Mouse (Mus musculus): Measurements from ENCODE around the gene Stra6. TPM values are rescaled to one million over a fixed set of nuclear protein-coding genes. Genes with fewer than 3 reads are reported as not detected.

The Stra6 gene
- total RNA-seq, 1 experiment from 2014 or later, result not detected

GRCm38 (mm10) chr9:58087277-58087998 lies 23.9 kb downstream of the Stra6 start:
- ATAC-seq (replicated peaks; ENCODE audit: insufficient number of reproducible peaks, low FRiP score, low TSS enrichment, poor library complexity, severe bottlenecking), result no peak

DNA sequence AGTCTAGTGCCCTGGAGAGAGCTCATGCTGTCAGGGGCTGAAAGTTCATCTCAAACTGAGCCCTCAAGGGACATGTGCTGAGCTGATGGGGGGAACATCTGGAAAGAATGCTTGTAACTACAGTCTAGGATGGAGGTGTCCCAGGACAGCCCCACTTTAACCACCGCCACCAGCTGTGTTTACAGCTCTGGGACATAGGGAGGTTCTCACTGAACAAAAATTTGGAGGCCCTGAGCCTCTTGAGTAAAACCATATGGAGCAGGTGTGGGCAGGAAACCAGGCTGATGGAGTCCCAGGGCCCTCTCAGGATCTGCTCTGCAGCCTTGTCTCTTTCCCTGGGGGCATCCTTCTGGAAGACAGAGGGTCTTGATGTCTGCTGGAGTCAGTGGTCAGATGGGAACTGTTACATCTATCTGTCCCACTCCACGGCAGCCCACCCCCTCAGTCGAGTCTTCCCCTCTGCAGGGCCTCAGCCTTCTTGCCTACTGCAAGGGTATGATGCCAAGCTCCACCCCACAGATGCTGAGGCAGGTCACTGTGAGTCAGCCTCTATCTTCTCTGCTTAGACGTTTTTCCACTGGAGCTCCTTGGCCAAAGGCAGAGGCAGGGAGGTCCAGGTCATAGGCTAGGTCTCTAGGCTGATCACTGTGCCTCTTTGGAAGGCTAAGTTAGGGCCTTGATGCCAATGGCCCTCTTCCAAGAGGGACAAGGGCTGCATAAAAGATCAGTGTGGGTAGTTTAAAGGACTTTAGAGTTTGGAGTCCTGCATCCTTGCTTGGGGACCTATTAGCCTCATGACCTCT lies 28.2 kb downstream of the Stra6 start:
- no peak for ATAC-seq (replicated peaks; ENCODE audit: insufficient number of reproducible peaks, low FRiP score, low TSS enrichment, poor library complexity, severe bottlenecking)

DNA sequence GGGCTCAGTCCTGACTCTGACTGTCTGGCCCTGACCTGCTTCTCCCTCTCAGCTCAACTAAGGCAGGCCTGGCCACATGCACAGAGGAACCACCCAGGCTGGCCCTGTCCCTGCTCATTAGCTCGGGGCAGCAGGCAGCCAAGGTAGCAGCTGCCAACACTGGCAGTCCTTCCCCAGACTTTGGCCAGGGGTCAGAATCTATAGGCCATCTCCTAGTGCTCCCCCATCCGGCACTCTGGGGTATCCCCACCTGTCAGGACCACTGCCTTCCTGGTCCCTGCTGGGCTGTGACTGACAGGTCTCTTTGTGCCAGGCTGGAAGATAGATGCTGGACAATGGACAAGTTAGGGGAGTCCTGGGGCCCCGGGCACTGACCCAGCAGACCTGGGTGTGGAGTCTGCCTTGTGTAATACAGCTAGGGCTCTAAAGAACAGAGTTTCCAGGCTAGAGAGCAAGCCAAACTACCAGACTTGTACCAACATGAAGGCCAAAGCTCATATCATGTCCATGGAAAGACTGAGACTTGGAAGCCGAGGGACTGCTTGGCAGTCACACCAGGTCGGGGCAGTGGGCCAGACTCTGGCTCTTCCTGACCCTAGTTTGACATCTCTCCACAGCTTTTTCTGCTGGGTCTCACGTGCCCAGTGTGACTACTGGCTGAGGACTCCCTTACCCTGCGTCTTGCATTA lies 29.1 kb downstream of the Stra6 start:
- no peak for ATAC-seq (replicated peaks; ENCODE audit: insufficient number of reproducible peaks, low FRiP score, low TSS enrichment, poor library complexity, severe bottlenecking)

DNA sequence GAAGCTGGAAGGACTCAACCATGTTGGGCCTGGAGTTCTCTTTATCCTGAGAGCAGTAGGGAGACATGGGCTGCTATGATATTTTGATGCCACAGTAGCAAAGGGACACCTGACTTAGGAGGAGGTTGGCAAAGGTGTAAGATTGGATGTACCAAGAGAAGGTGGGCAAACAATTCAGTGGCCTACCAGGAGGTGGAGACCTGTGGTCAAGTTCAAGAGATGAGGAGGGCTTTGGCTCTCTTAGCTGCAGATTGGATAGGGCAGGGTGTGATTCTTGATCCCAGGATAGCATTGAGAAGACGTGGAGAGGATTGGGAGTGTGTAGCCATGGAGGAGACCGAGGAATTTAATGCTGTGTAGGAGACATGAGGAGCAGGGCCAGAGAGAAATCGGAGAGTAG lies 30.2 kb downstream of the Stra6 start:
- ATAC-seq (replicated peaks; ENCODE audit: insufficient number of reproducible peaks, low FRiP score, low TSS enrichment, poor library complexity, severe bottlenecking), result no peak

DNA sequence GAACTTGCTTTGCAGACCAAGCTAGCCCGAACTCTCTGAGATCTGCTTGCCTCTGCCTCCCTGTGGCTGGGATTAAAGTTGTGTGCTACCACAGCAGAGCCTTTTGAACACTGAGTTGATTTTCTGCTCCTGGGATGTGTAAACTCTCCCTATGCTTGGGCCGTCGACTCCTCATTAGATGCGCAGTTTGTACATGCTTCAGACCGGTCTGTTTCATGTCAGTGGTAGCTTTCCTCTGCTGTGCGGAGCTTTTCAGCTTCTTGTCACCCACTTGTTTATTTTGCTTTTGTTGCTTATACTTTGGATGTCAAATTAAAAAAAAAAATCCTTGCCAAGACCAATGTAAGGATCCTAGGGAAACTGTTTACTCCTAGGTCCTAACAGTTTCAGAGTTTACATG lies 32.4 kb downstream of the Stra6 start:
- ATAC-seq (replicated peaks; ENCODE audit: insufficient number of reproducible peaks, low FRiP score, low TSS enrichment, poor library complexity, severe bottlenecking), result no peak

- ATAC-seq (replicated peaks; ENCODE audit: insufficient number of reproducible peaks, low FRiP score, low TSS enrichment, poor library complexity, severe bottlenecking), result no peak
Measured at GRCm38 (mm10) chr9:58096629-58097301, 33.2 kb downstream of the Stra6 start.

DNA sequence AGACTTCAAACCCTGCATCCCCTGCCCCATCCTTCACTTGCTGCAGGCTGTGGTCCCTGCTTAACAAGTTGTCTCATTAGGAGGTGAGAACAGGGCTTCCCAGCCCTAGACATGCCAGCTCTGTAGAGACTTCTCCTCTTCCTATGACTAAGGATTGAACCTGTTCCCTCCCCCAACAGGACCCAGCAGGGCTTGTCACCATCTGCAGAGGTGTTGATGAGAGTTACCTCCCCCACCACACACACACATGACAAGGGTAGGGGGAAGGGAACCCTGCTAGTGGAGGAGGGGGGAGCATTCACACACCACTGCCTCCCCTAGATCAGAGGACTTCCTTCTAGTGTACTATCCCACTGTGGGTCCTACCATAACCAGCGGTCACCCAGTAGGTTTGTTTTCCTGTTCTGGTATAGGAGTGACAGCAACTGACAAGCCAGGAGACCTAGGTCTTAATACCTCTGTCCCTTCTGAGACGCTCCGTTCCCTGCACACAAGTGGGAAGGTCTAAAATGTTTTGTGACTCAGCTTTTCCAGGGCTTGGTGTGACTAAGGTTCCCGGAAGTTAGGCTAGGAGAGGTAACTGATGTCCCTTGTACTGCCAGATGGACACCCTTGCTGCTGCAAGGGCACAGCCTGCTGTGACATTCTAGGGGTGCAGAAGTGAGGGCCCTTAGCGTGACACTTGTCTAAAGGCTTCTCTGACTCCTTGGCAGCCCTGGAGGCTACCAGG lies 36.4 kb downstream of the Stra6 start:
- ATAC-seq (replicated peaks; ENCODE audit: insufficient number of reproducible peaks, low FRiP score, low TSS enrichment, poor library complexity, severe bottlenecking), result no peak

DNA sequence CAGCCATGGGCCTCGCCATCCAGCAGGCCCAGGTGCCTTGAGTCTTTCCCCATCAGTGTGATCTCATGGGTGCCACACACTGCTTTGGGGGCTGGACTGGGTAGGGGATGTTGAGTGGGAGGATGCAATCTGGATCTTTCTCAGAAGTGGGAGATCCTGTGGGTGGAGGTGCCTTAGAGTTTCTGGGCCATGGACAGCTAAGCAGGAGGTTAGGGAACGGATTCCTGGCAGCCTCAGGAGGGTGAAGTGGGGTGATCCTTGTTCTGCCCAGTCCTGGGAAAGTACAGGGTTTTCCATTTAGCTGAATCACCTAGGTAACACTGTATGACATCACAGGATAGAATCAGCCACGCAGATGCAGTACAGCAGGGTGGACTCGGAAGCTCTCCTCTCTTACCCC lies 38.4 kb downstream of the Stra6 start:
- ATAC-seq (replicated peaks; ENCODE audit: insufficient number of reproducible peaks, low FRiP score, low TSS enrichment, poor library complexity, severe bottlenecking), result no peak

- ATAC-seq (replicated peaks; ENCODE audit: insufficient number of reproducible peaks, low FRiP score, low TSS enrichment, poor library complexity, severe bottlenecking), result no peak
Measured at GRCm38 (mm10) chr9:58103647-58104046, 40.1 kb downstream of the Stra6 start.

DNA sequence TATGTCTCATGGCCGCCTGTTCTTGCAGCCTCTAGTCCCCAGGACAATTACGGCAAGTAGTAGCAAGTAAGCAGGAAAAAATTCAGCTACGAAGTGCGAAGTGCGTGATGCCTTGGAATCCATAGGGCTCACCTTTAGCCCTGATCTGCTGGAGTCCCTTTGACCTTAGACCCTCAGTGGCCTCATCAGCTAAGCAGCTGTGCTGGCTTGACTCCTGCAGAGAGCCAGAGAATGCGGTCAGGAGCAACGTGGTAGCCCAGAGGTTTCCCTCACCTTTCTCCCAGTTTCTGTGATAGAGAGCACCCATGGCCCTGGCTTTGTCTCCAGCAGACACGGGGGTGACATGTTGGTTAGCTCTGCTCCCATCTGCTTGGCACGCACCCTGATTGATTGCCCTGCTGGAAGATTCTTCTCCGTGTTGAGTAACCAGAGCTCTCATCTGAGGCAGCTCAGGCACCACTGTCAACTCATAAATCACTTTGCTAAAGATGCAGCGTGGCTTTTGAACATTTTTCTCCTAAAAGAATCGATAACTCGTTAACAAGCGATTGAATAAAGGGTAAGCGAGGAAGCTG lies 42.1 kb downstream of the Stra6 start:
- no peak for ATAC-seq (replicated peaks; ENCODE audit: insufficient number of reproducible peaks, low FRiP score, low TSS enrichment, poor library complexity, severe bottlenecking)

GRCm38 (mm10) chr9:58107494-58107893 lies 43.9 kb downstream of the Stra6 start:
- ATAC-seq (replicated peaks; ENCODE audit: insufficient number of reproducible peaks, low FRiP score, low TSS enrichment, poor library complexity, severe bottlenecking), result no peak

DNA sequence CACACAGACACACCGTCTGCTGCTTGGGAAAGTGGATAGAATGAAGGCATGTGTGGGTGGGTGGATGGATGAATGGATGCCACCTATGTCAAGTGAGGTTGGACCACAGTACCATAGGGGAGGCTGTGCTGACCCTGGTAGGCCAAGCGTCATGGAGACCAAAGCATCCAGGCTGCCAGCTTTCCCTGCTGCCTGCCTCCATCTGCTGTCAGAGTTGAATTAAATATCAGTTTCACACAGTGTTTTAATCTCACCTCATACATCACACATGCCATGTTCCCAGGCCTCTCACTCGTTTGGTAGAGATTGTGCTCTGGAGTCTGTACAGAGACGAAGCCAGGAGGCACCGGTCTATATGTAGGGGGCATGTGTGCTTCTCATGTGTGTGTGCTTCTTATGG lies 47.2 kb downstream of the Stra6 start:
- ATAC-seq (replicated peaks; ENCODE audit: insufficient number of reproducible peaks, low FRiP score, low TSS enrichment, poor library complexity, severe bottlenecking), result no peak

DNA sequence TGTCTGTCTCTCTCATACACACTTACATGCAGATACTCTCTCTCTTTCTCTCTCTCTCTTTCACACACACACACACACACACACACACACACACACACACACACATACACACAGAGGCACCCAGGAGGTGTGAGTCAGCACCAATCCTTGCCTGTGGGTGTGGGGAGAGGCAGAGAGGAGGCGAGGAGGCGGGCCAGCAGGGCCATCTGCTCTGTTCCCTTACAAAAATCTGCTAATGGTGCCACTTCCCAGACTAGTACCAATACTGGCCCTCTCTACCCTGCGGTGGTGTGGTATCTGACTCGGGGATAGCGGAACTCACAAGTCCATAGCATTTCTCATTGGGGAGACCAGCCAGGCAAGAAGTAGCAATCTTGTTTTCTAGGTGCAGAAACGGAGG lies 47.8 kb downstream of the Stra6 start:
- ATAC-seq (replicated peaks; ENCODE audit: insufficient number of reproducible peaks, low FRiP score, low TSS enrichment, poor library complexity, severe bottlenecking), result no peak

DNA sequence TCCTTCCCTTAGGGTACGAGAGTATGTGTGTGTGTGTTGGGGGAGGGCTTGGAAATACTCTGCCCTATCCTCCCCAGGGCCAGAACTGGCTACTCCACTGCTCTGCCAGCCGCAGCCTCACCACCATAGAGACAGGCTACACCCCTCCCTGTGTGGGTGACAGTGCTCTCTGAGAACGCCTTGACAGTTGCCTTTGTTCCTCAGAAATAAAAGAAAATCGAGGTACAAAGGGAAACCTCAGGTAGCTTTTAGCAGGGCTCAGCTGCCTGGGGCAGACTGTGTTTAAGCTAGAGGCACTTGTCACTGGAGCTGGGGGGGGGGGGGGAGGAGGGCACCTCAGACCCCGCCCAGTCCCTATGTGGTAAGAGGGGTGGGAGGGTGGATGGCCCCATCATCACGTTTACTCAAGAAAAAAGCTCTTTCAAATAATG lies 48.7 kb downstream of the Stra6 start:
- ATAC-seq (replicated peaks; ENCODE audit: insufficient number of reproducible peaks, low FRiP score, low TSS enrichment, poor library complexity, severe bottlenecking), result no peak

- no peak for ATAC-seq (replicated peaks; ENCODE audit: insufficient number of reproducible peaks, low FRiP score, low TSS enrichment, poor library complexity, severe bottlenecking)
Measured at GRCm38 (mm10) chr9:58112866-58113278, 49.3 kb downstream of the Stra6 start.

- no peak for ATAC-seq (replicated peaks; ENCODE audit: insufficient number of reproducible peaks, low FRiP score, low TSS enrichment, poor library complexity, severe bottlenecking)
Measured at GRCm38 (mm10) chr9:58113279-58113884, 49.8 kb downstream of the Stra6 start.

- ATAC-seq (replicated peaks; ENCODE audit: insufficient number of reproducible peaks, low FRiP score, low TSS enrichment, poor library complexity, severe bottlenecking), result no peak
Measured at GRCm38 (mm10) chr9:58114019-58114418, 50.4 kb downstream of the Stra6 start.
